Mouse (Mus musculus) left cerebral cortex, postnatal 14 days (tissue): ENCODE results near the gene Gm21943. TPM values are rescaled to one million over a fixed set of nuclear protein-coding genes. Genes with fewer than 3 reads are reported as not detected.
"Not testable (repeated sequence)": the region's sequence is repeated elsewhere in the genome, so short reads cannot be mapped to it uniquely, and the experiment has no call there.

Source experiments
- DNase-seq, 2 experiments: peaks; one replicate each; pipeline ENCODE4 v3.0.0; 2021 to 2022; ENCODE audit warnings: low spot score in 2 of 2, mixed read lengths in 1 of 2
- intact Hi-C: fragments of 180-260 bp; cut with DNase I; formaldehyde crosslinking; loops from one replicate; pipeline ENCODE4 v1.15.1; 2025
- long read RNA-seq, 2 experiments: library from polyadenylated mRNA; stranded (forward); transcript quantifications; one replicate each; pipeline ENCODE4 v2.0.0; 2021
- total RNA-seq, 2 experiments: library from RNA; stranded (reverse); gene quantifications; 2 replicates each; pipeline ENCODE4 v1.2.3; 2021

Gm21943 gene
- not detected for total RNA-seq
- long read RNA-seq, experiment 1: 0 reads
- long read RNA-seq, experiment 2: 0 reads

- intact Hi-C loops, DNase-seq: not testable (repeated sequence)
Measured at GRCm38 (mm10) chrY:57533644-57534043, at the start of gene Gm21943. Gm21943 (minus strand) TSS chrY:57533744.

Other genes starting within 250 kb of the Gm21943 start
- gene Gm28961, start 172.0 kb upstream of the Gm21943 start, total RNA-seq: not detected